Mouse (Mus musculus) stomach, postnatal 0 days (tissue): ENCODE results near the gene Gm49510.

ENCODE experiments used
- CTCF ChIP-seq: IDR thresholded peaks from 2 replicates; pipeline ENCODE4 v1.5.1; 2016; ENCODE audit warnings: antibody characterized with exemption, low read depth, mild to moderate bottlenecking, moderate library complexity
- EP300 ChIP-seq: optimal IDR thresholded peaks from 2 replicates; pipeline ENCODE3; 2016; ENCODE audit warnings: antibody characterized with exemption

DNA sequence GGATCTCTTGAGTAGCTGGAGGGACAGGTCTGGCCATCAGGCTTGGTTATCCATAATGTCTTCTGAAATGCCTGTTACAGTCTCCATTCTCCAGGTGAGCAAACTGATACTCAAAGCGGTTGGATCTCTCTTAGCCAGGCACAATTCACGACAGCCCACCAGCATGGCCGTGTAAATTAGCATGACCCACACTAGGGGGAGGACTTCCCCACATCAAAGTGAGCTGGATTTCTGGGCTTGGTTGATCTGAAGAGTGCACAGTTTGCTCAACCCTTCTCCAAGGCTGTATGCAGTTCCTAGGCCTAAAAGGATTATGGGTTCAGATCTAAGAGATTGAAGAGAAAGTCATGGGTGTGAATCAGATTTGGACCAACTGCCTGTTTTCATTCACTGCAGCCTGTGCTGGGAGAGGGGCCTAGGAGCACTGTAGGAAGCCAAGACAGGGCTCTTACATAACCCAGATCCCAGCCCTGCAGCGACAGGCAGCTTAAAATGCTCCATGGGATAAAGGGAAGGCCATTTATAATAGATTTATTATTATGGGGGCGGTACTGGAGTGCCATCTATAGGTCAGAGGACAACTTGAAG, 27.4 kb upstream of the Gm49510 start:
- peak; percentile 56 for TF ChIP-seq CTCF
- no peak for TF ChIP-seq EP300
